Mouse (Mus musculus): Measurements from ENCODE around the gene Grin2c. TPM values are rescaled to one million over a fixed set of nuclear protein-coding genes. Genes with fewer than 3 reads are reported as not detected.

The Grin2c gene
- polyA plus RNA-seq, 1 experiment from 2014 or later, result 0.21 TPM

- Histone ChIP-seq H3K4me2 (no peak overlapping the region), H3K4me3 (no peak overlapping the region), H3K9ac (no peak overlapping the region), H3K4me1 (peaks cover 54% of the 10 kb centered on the region), H3K27me3 (replicated peaks) (no peaks in the 10 kb centered on the region; the same call in 1 of the 2 replicates), H3K27ac (no peak overlapping the region), H3K9me3 (no peaks in the 10 kb centered on the region), H3K36me3 (replicated peaks) (no peaks in the 10 kb centered on the region)
- WGBS, result 74% methylated on average over 11 of the region's 11 CpGs
- no peak for ATAC-seq (replicated peaks)
Observed at GRCm38 (mm10) chr11:115223451-115223850, 43.6 kb downstream of the Grin2c start.

GRCm38 (mm10) chr11:115222570-115222969, 44.5 kb downstream of the Grin2c start:
- Histone ChIP-seq H3K9me3 (no peaks in the 10 kb centered on the region), H3K36me3 (replicated peaks) (no peaks in the 10 kb centered on the region), H3K4me1 (peaks cover 51% of the 10 kb centered on the region), H3K4me2 (no peak overlapping the region), H3K4me3 (no peak overlapping the region), H3K9ac (no peak overlapping the region), H3K27ac (no peak overlapping the region), H3K27me3 (replicated peaks) (no peaks in the 10 kb centered on the region)
- 43% methylated on average over 5 of the region's 5 CpGs for WGBS
- ATAC-seq (replicated peaks), result no peak

GRCm38 (mm10) chr11:115222077-115222476, 45.0 kb downstream of the Grin2c start:
- Histone ChIP-seq H3K4me1 (peaks cover 51% of the 10 kb centered on the region), H3K9ac (no peak overlapping the region), H3K27me3 (replicated peaks) (no peaks in the 10 kb centered on the region), H3K4me3 (no peak overlapping the region), H3K4me2 (no peak overlapping the region), H3K36me3 (replicated peaks) (no peaks in the 10 kb centered on the region), H3K27ac (no peak overlapping the region), H3K9me3 (no peaks in the 10 kb centered on the region)
- no peak for ATAC-seq (replicated peaks)
- WGBS, result 58% methylated on average over 12 of the region's 12 CpGs

- no peak overlapping the region for H3K4me2 ChIP-seq
- ATAC-seq (replicated peaks), result no peak
- WGBS, result 93% methylated on average over 10 of the region's 10 CpGs
Observed at GRCm38 (mm10) chr11:115219685-115220084, 47.4 kb downstream of the Grin2c start.

GRCm38 (mm10) chr11:115219263-115219662, 47.8 kb downstream of the Grin2c start:
- Histone ChIP-seq H3K27me3 (replicated peaks) (no peaks in the 10 kb centered on the region), H3K4me3 (no peak overlapping the region), H3K27ac (no peak overlapping the region), H3K36me3 (replicated peaks) (no peaks in the 10 kb centered on the region), H3K4me1 (peaks cover 24% of the 10 kb centered on the region), H3K9me3 (no peaks in the 10 kb centered on the region), H3K9ac (no peak overlapping the region), H3K4me2 (no peak overlapping the region)
- WGBS, result 85% methylated on average over 9 of the region's 9 CpGs
- ATAC-seq (replicated peaks), result no peak

More at GRCm38 (mm10) chr11:115219685-115220084, 47.4 kb downstream of the Grin2c start:
- Histone ChIP-seq H3K9ac (no peak overlapping the region), H3K4me1 (peaks cover 27% of the 10 kb centered on the region), H3K27me3 (replicated peaks) (no peaks in the 10 kb centered on the region), H3K4me3 (no peak overlapping the region), H3K9me3 (no peaks in the 10 kb centered on the region), H3K36me3 (replicated peaks) (no peaks in the 10 kb centered on the region), H3K27ac (no peak overlapping the region)

- no peak for ATAC-seq (replicated peaks)
- Histone ChIP-seq H3K27ac (no peak overlapping the region), H3K4me3 (no peak overlapping the region), H3K9ac (no peak overlapping the region), H3K27me3 (replicated peaks) (no peaks in the 10 kb centered on the region), H3K4me1 (peaks cover 19% of the 10 kb centered on the region), H3K4me2 (no peak overlapping the region), H3K36me3 (replicated peaks) (no peaks in the 10 kb centered on the region), H3K9me3 (no peaks in the 10 kb centered on the region)
- 57% methylated on average over 18 of the region's 18 CpGs for WGBS
Observed at GRCm38 (mm10) chr11:115217439-115218410, 49.3 kb downstream of the Grin2c start.

- WGBS, result 40% methylated on average over 5 of the region's 5 CpGs
- no peak for ATAC-seq (replicated peaks)
- no peak overlapping the region for H3K27ac ChIP-seq
Observed at GRCm38 (mm10) chr11:115215123-115215522, 51.9 kb downstream of the Grin2c start.

GRCm38 (mm10) chr11:115212116-115212515, 54.9 kb downstream of the Grin2c start:
- no peak overlapping the region for H3K4me3 ChIP-seq
- no peak overlapping the region for H3K27ac ChIP-seq
- no peak overlapping the region for H3K4me2 ChIP-seq
- no peak for ATAC-seq (replicated peaks)
- H3K27me3 ChIP-seq (replicated peaks), result no peaks in the 10 kb centered on the region
- WGBS, result 62% methylated on average over 13 of the region's 13 CpGs
- H3K9ac ChIP-seq, result no peak overlapping the region
- H3K36me3 ChIP-seq (replicated peaks), result no peaks in the 10 kb centered on the region
- H3K4me1 ChIP-seq, result peaks cover 8% of the 10 kb centered on the region; the same call in 1 of the 2 replicates
- no peaks in the 10 kb centered on the region for H3K9me3 ChIP-seq

More at GRCm38 (mm10) chr11:115215123-115215522, 51.9 kb downstream of the Grin2c start:
- no peaks in the 10 kb centered on the region for H3K9me3 ChIP-seq
- no peak overlapping the region for H3K4me2 ChIP-seq
- no peaks in the 10 kb centered on the region for H3K27me3 ChIP-seq (replicated peaks)
- H3K9ac ChIP-seq, result no peak overlapping the region
- H3K4me3 ChIP-seq, result no peak overlapping the region
- H3K36me3 ChIP-seq (replicated peaks), result no peaks in the 10 kb centered on the region
- H3K4me1 ChIP-seq, result peaks cover 12% of the 10 kb centered on the region

- Histone ChIP-seq H3K9me3 (no peaks in the 10 kb centered on the region), H3K4me1 (peaks cover 8% of the 10 kb centered on the region; the same call in 1 of the 2 replicates), H3K36me3 (replicated peaks) (peaks cover 16% of the 10 kb centered on the region), H3K27me3 (replicated peaks) (no peaks in the 10 kb centered on the region), H3K9ac (no peak overlapping the region), H3K4me3 (no peak overlapping the region), H3K4me2 (no peak overlapping the region), H3K27ac (no peak overlapping the region)
- WGBS, result 64% methylated on average over 7 of the region's 7 CpGs
- no peak for ATAC-seq (replicated peaks)
Observed at GRCm38 (mm10) chr11:115209958-115210357, 57.1 kb downstream of the Grin2c start.

- Histone ChIP-seq H3K4me1 (peaks cover 8% of the 10 kb centered on the region; the same call in 1 of the 2 replicates), H3K27ac (no peak overlapping the region), H3K9ac (no peak overlapping the region), H3K36me3 (replicated peaks) (peaks cover 17% of the 10 kb centered on the region), H3K4me2 (no peak overlapping the region), H3K27me3 (replicated peaks) (no peaks in the 10 kb centered on the region), H3K9me3 (no peaks in the 10 kb centered on the region), H3K4me3 (no peak overlapping the region)
- ATAC-seq (replicated peaks), result no peak
- WGBS, result 77% methylated on average over 25 of the region's 25 CpGs
Observed at GRCm38 (mm10) chr11:115208776-115209732, 58.0 kb downstream of the Grin2c start.

- Histone ChIP-seq H3K36me3 (replicated peaks) (peaks cover 17% of the 10 kb centered on the region), H3K9ac (no peak overlapping the region), H3K4me2 (no peak overlapping the region), H3K9me3 (no peaks in the 10 kb centered on the region), H3K4me3 (no peak overlapping the region), H3K4me1 (peaks cover 8% of the 10 kb centered on the region; the same call in 1 of the 2 replicates), H3K27me3 (replicated peaks) (no peaks in the 10 kb centered on the region), H3K27ac (no peak overlapping the region)
- WGBS, result 79% methylated on average over 12 of the region's 12 CpGs
- ATAC-seq (replicated peaks), result no peak
Observed at GRCm38 (mm10) chr11:115208126-115208525, 58.9 kb downstream of the Grin2c start.

- Histone ChIP-seq H3K36me3 (replicated peaks) (peaks cover 17% of the 10 kb centered on the region), H3K9me3 (no peaks in the 10 kb centered on the region), H3K9ac (no peak overlapping the region), H3K27ac (no peak overlapping the region), H3K27me3 (replicated peaks) (no peaks in the 10 kb centered on the region), H3K4me1 (peaks cover 4% of the 10 kb centered on the region; the same call in 1 of the 2 replicates), H3K4me2 (no peak overlapping the region), H3K4me3 (no peak overlapping the region)
- WGBS, result 97% methylated on average over 9 of the region's 9 CpGs
- no peak for ATAC-seq (replicated peaks)
Observed at GRCm38 (mm10) chr11:115202756-115203155, 64.3 kb downstream of the Grin2c start.

Data from midbrain, embryonic 15.5 days (tissue).